Mouse (Mus musculus) kidney, embryonic 15.5 days (tissue): ENCODE measurements around the gene Eef1akmt3. TPM values are rescaled to one million over a fixed set of nuclear protein-coding genes. Genes with fewer than 3 reads are reported as not detected.
"Not testable (repeated sequence)": the region's sequence is repeated elsewhere in the genome, so short reads cannot be mapped to it uniquely, and the experiment has no call there.

Experiments used
- ATAC-seq: fragments of 200-750 bp; cut with Nextera tagmentation; replicated peaks from 2 replicates; pipeline ENCODE4 v1.8.0; 2017; ENCODE audit warnings: moderate TSS enrichment; ENCODE audit not compliant: low FRiP score
- H3K27ac ChIP-seq: fragments of 300-500 bp; sonication (generic); 2 replicates; pipeline ENCODE4 v1.5.1; 2015; ENCODE audit warnings: mild to moderate bottlenecking, inconsistent platforms
- H3K27me3 ChIP-seq: fragments of 300-500 bp; sonication (generic); 2 replicates; pipeline ENCODE4 v1.6.1; 2015; ENCODE audit warnings: inconsistent platforms
- H3K36me3 ChIP-seq: fragments of 300-500 bp; sonication (generic); 2 replicates; pipeline ENCODE4 v1.6.1; 2015; ENCODE audit warnings: inconsistent platforms
- H3K4me1 ChIP-seq: fragments of 300-500 bp; sonication (generic); 2 replicates; pipeline ENCODE4 v1.6.1; 2015; ENCODE audit warnings: inconsistent platforms
- H3K4me2 ChIP-seq: fragments of 300-500 bp; sonication (generic); 2 replicates; pipeline ENCODE4 v1.6.1; 2015; ENCODE audit warnings: moderate library complexity, mild to moderate bottlenecking, inconsistent platforms
- H3K4me3 ChIP-seq: fragments of 300-500 bp; sonication (generic); replicated peaks from 2 replicates; pipeline ENCODE4 v1.5.1; 2015; ENCODE audit warnings: mild to moderate bottlenecking, inconsistent platforms
- H3K9ac ChIP-seq: fragments of 300-500 bp; sonication (generic); 2 replicates; pipeline ENCODE4 v1.6.1; 2015; ENCODE audit warnings: mild to moderate bottlenecking, inconsistent platforms
- H3K9me3 ChIP-seq: fragments of 300-500 bp; sonication (generic); replicated peaks from 2 replicates; pipeline ENCODE4 v1.6.1; 2016; ENCODE audit warnings: inconsistent platforms
- WGBS: fragments of 180-500 bp; shearing (Covaris S2); methylation state at CpG from one replicate; pipeline ENCODE4 v1.1.7; 2015; ENCODE audit warnings: mixed read lengths; 5-methylcytosine and 5-hydroxymethylcytosine counted together
- polyA plus RNA-seq: library from polyadenylated mRNA; unstranded; fragments of >200 nt; fragmentation: Nextera tagmentation; extraction: Ambion mirVana; gene quantifications from 2 replicates; pipeline ENCODE4 v1.2.1, GENCODE M21; 2015

Eef1akmt3 gene
- polyA plus RNA-seq, 1 experiment from 2014 or later: 1.00 TPM

DNA sequence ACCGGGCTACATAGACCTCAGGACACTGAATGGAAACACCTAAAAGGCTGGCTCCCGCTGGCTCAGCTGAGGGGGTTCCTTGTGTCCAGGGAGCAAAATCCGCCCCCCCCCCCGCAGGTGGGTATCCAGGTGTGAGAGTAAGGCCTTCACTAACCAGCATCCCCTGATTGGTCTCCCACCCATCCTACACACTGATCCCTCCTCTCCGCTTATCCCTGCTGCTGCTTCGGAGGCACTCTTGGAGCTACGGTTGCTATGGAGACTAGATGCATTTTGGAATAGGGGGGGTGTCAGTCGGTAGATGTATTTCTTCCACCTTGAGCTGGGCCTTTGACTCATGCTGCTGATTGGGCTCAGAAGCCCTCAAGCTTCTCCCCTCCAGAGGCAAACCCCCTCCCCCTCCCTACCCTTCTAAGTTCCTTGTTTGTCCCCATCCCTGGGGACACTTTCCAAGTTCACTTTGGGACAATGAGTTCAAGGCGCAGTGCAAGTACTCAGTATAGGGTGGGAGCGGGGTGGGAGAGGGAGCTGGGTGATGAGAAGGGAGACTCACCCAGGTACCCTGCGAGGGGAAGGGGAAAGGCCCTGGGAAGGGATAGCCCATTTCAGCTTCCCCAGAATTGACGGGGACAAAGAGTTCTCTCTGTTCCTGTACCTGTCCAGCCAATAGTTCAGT lies 36.8 kb upstream of the Eef1akmt3 start:
- H3K9ac ChIP-seq: no peak overlapping the region
- WGBS: 4% methylated on average over 12 of the region's 12 CpGs
- H3K4me3 ChIP-seq: peak overlapping the region; percentile 53
- H3K4me2 ChIP-seq: peak overlapping the region; percentile 93
- H3K27ac ChIP-seq: no peak overlapping the region
- H3K27me3 ChIP-seq: peaks cover 82% of the 10 kb centered on the region
- peaks cover 47% of the 10 kb centered on the region for H3K4me1 ChIP-seq
- no peak for ATAC-seq
- no peaks in the 10 kb centered on the region for H3K9me3 ChIP-seq
- H3K36me3 ChIP-seq: no peaks in the 10 kb centered on the region

DNA sequence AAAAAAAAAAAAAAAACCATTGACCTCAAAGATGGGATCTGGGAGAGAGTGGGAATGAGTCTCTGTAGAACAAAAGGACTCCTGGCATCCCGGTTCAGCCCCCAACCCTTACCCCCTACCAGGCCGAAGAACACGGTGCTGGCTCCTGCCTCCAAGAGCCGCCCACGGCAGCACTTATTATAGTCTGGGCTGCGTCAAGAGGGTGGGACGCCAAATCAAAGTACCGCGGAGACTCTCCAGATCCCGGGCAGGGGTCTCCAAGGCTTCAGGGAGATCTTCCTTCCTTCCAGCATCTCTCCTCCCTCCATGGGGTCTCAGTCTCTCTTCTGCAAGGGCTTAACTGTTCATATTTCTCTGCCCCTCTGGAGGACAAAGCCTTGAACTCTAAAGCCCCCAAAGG lies 36.2 kb upstream of the Eef1akmt3 start:
- H3K27ac ChIP-seq: no peak overlapping the region
- no peak overlapping the region for H3K9ac ChIP-seq
- no peaks in the 10 kb centered on the region for H3K36me3 ChIP-seq
- H3K27me3 ChIP-seq: peaks cover 76% of the 10 kb centered on the region
- no peaks in the 10 kb centered on the region for H3K9me3 ChIP-seq
- H3K4me1 ChIP-seq: peaks cover 46% of the 10 kb centered on the region
- H3K4me3 ChIP-seq: no peak overlapping the region
- no peak overlapping the region for H3K4me2 ChIP-seq
- ATAC-seq: no peak
- 6% methylated on average over 10 of the region's 10 CpGs for WGBS

DNA sequence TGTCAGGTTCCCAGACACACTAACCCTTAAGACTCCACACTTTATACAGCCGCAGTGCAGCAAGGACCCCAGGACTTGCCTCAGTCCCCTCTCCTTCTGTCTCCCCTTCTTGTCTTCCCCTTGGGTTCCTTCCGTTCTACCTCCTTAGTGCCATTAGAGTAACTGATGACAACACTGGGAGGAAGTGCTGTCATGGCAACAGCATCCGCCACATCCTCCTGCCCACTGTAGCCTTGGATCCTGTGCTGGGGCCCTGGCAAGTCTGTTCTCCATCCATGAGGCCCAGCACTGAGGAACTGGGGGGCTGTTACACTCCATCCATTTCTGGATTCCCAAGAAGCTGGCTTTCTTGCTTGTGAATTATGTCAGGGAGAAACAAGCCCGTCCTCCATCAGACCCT lies 34.8 kb upstream of the Eef1akmt3 start:
- no peak for ATAC-seq
- H3K9ac ChIP-seq: no peak overlapping the region
- no peak overlapping the region for H3K4me2 ChIP-seq
- 34% methylated on average over 4 of the region's 4 CpGs for WGBS
- peaks cover 62% of the 10 kb centered on the region for H3K27me3 ChIP-seq
- no peaks in the 10 kb centered on the region for H3K9me3 ChIP-seq
- no peak overlapping the region for H3K4me3 ChIP-seq
- no peak overlapping the region for H3K27ac ChIP-seq
- H3K36me3 ChIP-seq: no peaks in the 10 kb centered on the region
- peaks cover 36% of the 10 kb centered on the region for H3K4me1 ChIP-seq

DNA sequence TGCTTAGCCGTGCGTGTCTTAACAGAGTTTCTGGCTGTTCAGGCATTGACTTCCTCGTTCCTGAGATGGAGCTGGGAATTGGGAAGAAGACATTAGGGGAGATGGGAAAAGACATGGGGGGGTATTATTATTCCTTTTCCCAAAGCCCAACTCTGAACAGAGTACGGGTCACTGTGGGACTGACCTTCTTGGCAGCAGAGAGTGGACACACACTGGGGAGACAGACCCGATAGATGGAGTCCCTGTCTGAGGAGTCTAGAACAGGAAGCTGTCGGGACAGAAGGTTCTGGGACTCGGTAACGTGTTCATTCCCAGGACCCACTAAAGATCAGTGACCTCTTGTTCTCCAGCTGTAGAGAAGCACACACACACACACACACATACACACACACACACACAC lies 34.3 kb upstream of the Eef1akmt3 start:
- Histone ChIP-seq H3K4me2 (no peak overlapping the region), H3K4me3 (no peak overlapping the region), H3K27me3 (peaks cover 58% of the 10 kb centered on the region), H3K27ac (no peak overlapping the region), H3K36me3 (no peaks in the 10 kb centered on the region), H3K4me1 (peaks cover 36% of the 10 kb centered on the region), H3K9me3 (no peaks in the 10 kb centered on the region), H3K9ac (no peak overlapping the region)
- 64% methylated on average over 8 of the region's 8 CpGs for WGBS
- no peak for ATAC-seq

DNA sequence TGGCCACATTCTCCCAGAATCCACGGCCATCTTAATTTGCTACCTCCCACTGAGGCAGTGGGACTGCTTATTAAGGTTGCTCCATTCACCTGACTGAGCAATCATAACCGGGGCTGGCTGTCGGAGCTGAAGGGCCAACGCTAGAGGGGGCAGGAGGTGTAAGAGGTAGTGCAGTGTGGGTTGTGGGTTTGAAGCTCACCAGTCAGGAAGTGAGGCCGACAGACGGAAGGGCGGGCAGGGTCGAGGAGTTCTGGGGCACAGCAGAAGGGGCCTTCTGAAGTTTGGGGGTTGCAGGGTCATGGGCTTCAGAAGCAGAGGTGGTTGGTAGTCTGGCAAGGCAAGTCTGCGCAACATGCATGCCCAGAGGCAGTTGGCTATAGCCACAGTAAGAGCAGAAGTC lies 33.8 kb upstream of the Eef1akmt3 start, which contains the start of gene Agap2:
TSS of gene Agap2 (plus strand) at position 205 of the 400 bp plus-strand sequence.
- Histone ChIP-seq H3K4me1 (peaks cover 30% of the 10 kb centered on the region), H3K9ac (no peak within 1 kb of the TSS), H3K27me3 (peaks cover 52% of the 10 kb centered on the region), H3K4me2 (no peak within 1 kb of the TSS), H3K9me3 (no peaks in the 10 kb centered on the region), H3K4me3 (no peak within 1 kb of the TSS), H3K27ac (no peak within 1 kb of the TSS), H3K36me3 (no peaks in the 10 kb centered on the region)
- ATAC-seq: no peak
- WGBS: 63% methylated on average over 9 of the region's 9 CpGs

DNA sequence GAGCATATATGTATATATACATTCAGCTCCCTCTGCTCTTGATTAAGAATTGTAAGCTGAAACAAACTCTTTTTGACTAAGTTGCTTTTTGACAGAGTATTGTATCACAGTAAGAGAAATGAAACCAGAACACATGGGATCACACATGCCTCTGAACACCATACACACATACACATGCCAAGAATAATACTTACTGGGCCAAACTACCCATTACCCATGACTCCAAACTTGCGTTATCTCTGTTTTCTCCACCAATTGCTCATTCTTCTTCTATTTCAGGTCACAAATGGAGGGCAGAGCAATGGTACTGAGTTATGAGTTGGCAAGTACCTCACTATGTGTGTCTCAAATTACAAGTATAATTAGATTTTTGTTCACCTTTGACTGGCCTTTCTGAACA lies 32.7 kb upstream of the Eef1akmt3 start:
- 84% methylated on average over 1 of the region's 1 CpGs for WGBS
- Histone ChIP-seq H3K27me3 (peaks cover 41% of the 10 kb centered on the region), H3K4me3 (no peak overlapping the region), H3K27ac (no peak overlapping the region), H3K4me1 (peaks cover 26% of the 10 kb centered on the region), H3K9me3 (no peaks in the 10 kb centered on the region), H3K36me3 (no peaks in the 10 kb centered on the region; the same call in 1 of the 2 replicates), H3K9ac (no peak overlapping the region), H3K4me2 (no peak overlapping the region)
- ATAC-seq: no peak

DNA sequence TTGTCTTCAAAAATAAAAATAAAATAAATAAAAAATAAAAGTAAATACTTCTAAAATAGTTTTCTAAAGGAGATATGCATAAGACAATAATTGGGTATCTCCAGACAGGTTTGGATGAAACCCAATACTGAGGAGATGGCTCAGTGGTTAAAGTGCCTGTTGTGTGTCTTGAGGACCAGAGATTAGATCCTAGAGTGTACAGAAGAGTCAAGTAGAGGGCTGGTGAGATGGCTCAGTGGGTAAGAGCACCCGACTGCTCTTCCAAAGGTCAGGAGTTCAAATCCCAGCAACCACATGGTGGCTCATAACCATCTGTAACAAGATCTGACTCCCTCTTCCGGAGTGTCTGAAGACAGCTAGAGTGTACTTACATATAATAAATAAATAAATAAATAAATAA lies 31.7 kb upstream of the Eef1akmt3 start:
- H3K27me3 ChIP-seq: peaks cover 31% of the 10 kb centered on the region
- WGBS: 66% methylated on average over 2 of the region's 2 CpGs
- H3K4me3 ChIP-seq, H3K9me3 ChIP-seq, H3K9ac ChIP-seq, ATAC-seq, H3K27ac ChIP-seq, H3K36me3 ChIP-seq, H3K4me2 ChIP-seq: not testable (repeated sequence)
- peaks cover 26% of the 10 kb centered on the region for H3K4me1 ChIP-seq

DNA sequence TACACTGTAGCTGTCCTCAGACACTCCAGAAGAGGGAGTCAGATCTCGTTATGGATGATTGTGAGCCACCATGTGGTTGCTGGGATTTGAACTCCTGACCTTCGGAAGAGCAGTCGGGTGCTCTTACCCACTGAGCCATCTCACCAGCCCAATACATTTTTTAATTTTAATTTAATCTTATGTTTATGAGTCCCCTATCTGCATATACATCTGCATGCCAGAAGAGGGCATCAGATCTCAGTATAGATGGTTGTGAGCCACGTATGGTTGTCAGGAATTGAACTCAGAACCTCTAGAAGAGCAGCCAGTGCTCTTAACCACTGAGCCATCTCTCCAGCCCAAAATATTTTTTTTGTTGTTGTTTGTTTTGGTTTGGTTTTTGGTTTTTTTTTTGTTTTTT lies 31.0 kb upstream of the Eef1akmt3 start:
- not testable (repeated sequence) for H3K4me3 ChIP-seq, ATAC-seq, H3K4me2 ChIP-seq, H3K9ac ChIP-seq, H3K9me3 ChIP-seq, H3K27ac ChIP-seq
- 85% methylated on average over 4 of the region's 4 CpGs for WGBS
- Histone ChIP-seq H3K4me1 (peaks cover 25% of the 10 kb centered on the region), H3K27me3 (peaks cover 24% of the 10 kb centered on the region), H3K36me3 (peaks cover 16% of the 10 kb centered on the region)

DNA sequence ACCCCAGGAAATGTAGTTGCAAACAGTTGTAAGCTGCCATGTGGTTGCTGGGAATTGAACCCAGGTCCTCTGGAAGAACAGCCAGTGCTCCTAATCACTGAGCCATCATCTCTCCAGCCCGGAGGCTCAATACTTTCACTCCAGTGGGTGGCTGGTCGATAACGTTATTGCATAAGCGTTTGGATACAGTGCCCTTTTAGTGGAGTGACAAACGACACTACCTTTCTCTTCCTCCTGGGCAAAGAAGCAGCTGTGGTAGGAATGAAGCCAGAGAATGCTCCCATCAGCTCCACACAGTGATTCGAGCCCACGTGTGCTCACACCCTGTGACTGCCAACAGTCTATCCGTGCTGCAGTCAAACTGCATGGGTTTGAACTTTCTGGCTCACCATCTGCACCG lies 29.9 kb upstream of the Eef1akmt3 start:
- Histone ChIP-seq H3K4me2 (peak overlapping the region; percentile 89), H3K4me3 (peak overlapping the region; percentile 58), H3K36me3 (peaks cover 27% of the 10 kb centered on the region), H3K4me1 (peaks cover 25% of the 10 kb centered on the region), H3K9ac (peak overlapping the region; percentile 66; the same call in 1 of the 2 replicates), H3K27me3 (peaks cover 13% of the 10 kb centered on the region), H3K9me3 (no peaks in the 10 kb centered on the region), H3K27ac (no peak overlapping the region)
- ATAC-seq: no peak
- 76% methylated on average over 9 of the region's 9 CpGs for WGBS

DNA sequence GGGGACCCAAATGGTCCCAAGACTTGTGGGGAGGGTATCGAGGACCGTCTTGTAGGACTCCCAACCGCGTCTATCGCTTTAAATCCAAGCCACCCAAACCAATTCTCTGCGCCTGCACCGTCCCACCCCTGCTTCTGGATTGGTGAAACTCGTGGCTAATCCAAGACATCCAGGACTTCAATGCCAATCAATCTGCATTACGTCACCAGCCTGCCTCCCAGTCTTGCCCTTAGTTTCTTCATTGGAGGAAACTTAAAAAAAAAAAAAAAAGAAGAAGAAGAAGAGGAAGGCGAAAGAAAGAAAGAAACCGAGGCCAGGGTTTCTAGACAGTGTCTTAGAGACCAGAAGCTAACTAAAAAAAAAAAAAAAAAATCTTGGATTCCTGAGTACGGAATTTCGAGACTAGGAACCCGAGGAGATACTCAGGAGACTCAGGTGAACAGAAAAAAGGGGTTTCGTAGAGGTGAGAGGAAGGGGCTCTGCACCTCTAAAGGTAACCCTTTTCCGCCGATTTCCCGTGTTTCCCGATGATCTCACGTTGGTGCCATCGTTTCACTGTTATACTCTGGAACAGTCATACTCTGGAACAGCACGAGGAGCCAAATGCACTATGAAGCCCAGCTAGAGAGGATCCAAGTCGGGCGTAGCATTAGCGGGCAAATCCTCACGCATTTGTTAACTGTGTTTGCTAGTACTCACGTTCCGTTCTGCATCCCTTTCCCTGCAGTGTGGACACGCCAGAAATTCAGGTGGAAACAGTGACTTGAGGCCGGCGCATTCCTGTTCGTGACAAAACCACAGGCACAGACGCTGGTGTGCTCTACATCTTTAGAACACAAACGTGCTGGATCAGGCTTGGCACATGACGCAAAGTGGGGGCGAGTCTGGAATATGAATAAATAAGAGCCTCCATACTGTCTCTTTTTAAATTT lies 29.1 kb upstream of the Eef1akmt3 start, which contains the start of gene Tspan31:
TSS of gene Tspan31 (minus strand) at position 75 of the 932 bp plus-strand sequence.
- H3K27me3 ChIP-seq: peaks cover 6% of the 10 kb centered on the region; the same call in 1 of the 2 replicates
- no peaks in the 10 kb centered on the region for H3K9me3 ChIP-seq
- H3K4me3 ChIP-seq: peak within 1 kb of the TSS; percentile 58
- peak within 1 kb of the TSS; percentile 66 for H3K9ac ChIP-seq
- peak within 1 kb of the TSS; percentile 89 for H3K4me2 ChIP-seq
- 1% methylated on average over 36 of the region's 36 CpGs for WGBS
- peak within 1 kb of the TSS; percentile 92 for H3K27ac ChIP-seq
- peaks cover 30% of the 10 kb centered on the region for H3K4me1 ChIP-seq
- peak; percentile 91 for ATAC-seq
- H3K36me3 ChIP-seq: peaks cover 34% of the 10 kb centered on the region

DNA sequence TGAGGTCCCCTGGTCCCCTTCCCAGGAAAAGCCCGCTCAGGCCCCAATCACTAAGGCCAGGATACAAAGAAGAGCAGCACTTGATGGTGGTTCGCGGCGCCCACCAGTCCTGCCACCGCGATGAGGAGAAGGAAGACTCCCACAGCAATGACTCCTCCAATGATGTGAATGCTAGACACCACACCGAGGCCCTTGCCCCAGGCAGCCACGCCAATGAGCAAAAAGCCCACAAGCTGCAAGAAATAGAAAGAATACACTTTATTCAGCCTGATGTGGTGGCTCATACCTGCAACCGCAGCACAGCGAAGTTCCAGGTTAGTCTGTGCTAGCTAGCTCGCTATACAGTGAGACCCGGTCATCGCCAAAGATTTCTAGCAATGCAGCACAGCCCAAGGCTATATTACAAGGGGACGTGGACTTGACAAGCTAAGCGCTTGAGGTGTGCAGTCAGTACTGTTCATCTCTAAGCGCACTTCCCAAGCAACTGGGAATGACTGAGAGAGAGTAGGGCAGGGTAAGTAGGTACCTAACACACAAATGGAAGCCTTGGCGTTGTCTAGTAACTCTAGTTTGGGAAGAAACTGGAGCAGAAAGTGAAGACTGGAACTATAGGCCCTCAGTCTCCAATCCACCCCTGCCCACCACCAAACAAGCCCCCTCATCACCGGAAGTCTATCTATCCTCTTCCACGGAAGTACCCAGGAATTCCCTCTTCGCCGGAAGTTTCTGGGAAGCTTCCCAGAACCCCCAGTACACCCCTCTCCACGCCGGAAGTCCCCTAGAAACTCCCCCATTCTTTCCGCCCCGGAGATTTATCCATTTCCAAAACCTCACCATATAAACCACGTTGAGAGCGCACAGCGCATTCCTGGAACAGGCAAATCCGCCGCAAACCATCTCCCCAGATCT lies 28.2 kb upstream of the Eef1akmt3 start:
- peaks cover 39% of the 10 kb centered on the region for H3K4me1 ChIP-seq
- peak; percentile 59 for ATAC-seq
- H3K27ac ChIP-seq: peak overlapping the region; percentile 92
- peak overlapping the region; percentile 63 for H3K9ac ChIP-seq
- H3K36me3 ChIP-seq: peaks cover 44% of the 10 kb centered on the region
- no peaks in the 10 kb centered on the region; the same call in 1 of the 2 replicates for H3K27me3 ChIP-seq
- no peaks in the 10 kb centered on the region for H3K9me3 ChIP-seq
- peak overlapping the region; percentile 58 for H3K4me3 ChIP-seq
- WGBS: 5% methylated on average over 30 of the region's 30 CpGs
- H3K4me2 ChIP-seq: peak overlapping the region; percentile 89
